In genomic region chr1:69367531-69367930, GRCm38 (mm10) we compare ENCODE assay signal across 19 mouse cellular contexts.
DNase-seq lines count a peak whose midpoint lies in the region; ATAC-seq lines count a peak whose summit lies in the region.
"Had no signal": no experiment of that assay in that cellular context is flagged by ENCODE, and none has a peak within 500 bp of the region (broad histone marks: within the 10 kb centered on the region; RNA-seq: fewer than 3 reads in every experiment).

No protein-coding gene starts in this region.

- H3K27me3 ChIP-seq in intestine, embryonic 16.5 days (replicated peaks; ENCODE audit: control insufficient read depth, insufficient read depth, low read length) = no peaks in the 10 kb centered on the region
- H3K27me3 ChIP-seq in liver, embryonic 11.5 days (replicated peaks; ENCODE audit: control insufficient read depth, insufficient read depth, low read length) = no peaks in the 10 kb centered on the region
- H3K27me3 ChIP-seq: neural tube, embryonic 13.5 days had no signal

- 67% methylated on average over 1 of the region's 1 CpGs for WGBS in intestine, embryonic 16.5 days
- 79% methylated on average over 1 of the region's 1 CpGs for WGBS in liver, embryonic 11.5 days

- ATAC-seq in intestine, embryonic 16.5 days = no peak
- no peak for ATAC-seq in liver, embryonic 11.5 days (replicated peaks; ENCODE audit: low FRiP score)
- ATAC-seq: forebrain, postnatal 0 days had no signal

- no peak overlapping the region for H3K4me2 ChIP-seq in intestine, embryonic 16.5 days (ENCODE audit: low read depth, low read length)
- H3K4me2 ChIP-seq in liver, embryonic 11.5 days = no peak overlapping the region
- H3K4me2 ChIP-seq: heart, embryonic 11.5 days; neural tube, embryonic 13.5 days had no signal

- peak; percentile 3 for DNase-seq in layer of hippocampus, adult 9-10 months (ENCODE audit: low spot score)
- no peak for DNase-seq in layer of hippocampus, adult 8-10 months (ENCODE audit: low spot score in 2 of 2)
- DNase-seq in urinary bladder, postnatal 25 days (ENCODE audit: low spot score) = peak; percentile 23
- DNase-seq in urinary bladder, postnatal 4 days (ENCODE audit: low spot score in 2 of 2) = no peak
- DNase-seq in adrenal gland, postnatal 25 days = peak; percentile 58
- DNase-seq in liver, embryonic 11.5 days (ENCODE audit: low spot score) = no peak
- no peak for DNase-seq in embryo, embryonic 10.5 days (ENCODE audit: low spot score)
- DNase-seq: cerebellum, adult 8-10 months; forebrain, postnatal 0 days; gastrocnemius, postnatal 14 days; heart, postnatal 4 days; kidney, adult 8-10 months; liver; lung, adult 2 months had no signal

- no peak overlapping the region for H3K27ac ChIP-seq in intestine, embryonic 16.5 days (ENCODE audit: low read length)
- no peak overlapping the region for H3K27ac ChIP-seq in liver, embryonic 11.5 days (ENCODE audit: low read depth, low read length)
- H3K27ac ChIP-seq: macrophage; neural tube, embryonic 13.5 days had no signal

- no peaks in the 10 kb centered on the region for H3K9me3 ChIP-seq in intestine, embryonic 16.5 days (ENCODE audit: control insufficient read depth, low read length)
- no peaks in the 10 kb centered on the region for H3K9me3 ChIP-seq in liver, embryonic 11.5 days (ENCODE audit: control insufficient read depth, low read length)
- H3K9me3 ChIP-seq: G1E; neural tube, embryonic 13.5 days had no signal

- no peak overlapping the region for H3K4me3 ChIP-seq in intestine, embryonic 16.5 days (ENCODE audit: low read length)
- H3K4me3 ChIP-seq in liver, embryonic 11.5 days (ENCODE audit: low read depth, low read length) = no peak overlapping the region
- H3K4me3 ChIP-seq: neural tube, embryonic 13.5 days had no signal

- no peak overlapping the region for H3K9ac ChIP-seq in intestine, embryonic 16.5 days (ENCODE audit: low read depth, low read length)
- no peak overlapping the region for H3K9ac ChIP-seq in liver, embryonic 11.5 days (ENCODE audit: low read depth, low read length)
- H3K9ac ChIP-seq: forebrain, postnatal 0 days; neural tube, embryonic 13.5 days had no signal

- no peaks in the 10 kb centered on the region for H3K4me1 ChIP-seq in intestine, embryonic 16.5 days (ENCODE audit: control insufficient read depth, insufficient read depth, low read length)
- no peaks in the 10 kb centered on the region for H3K4me1 ChIP-seq in liver, embryonic 11.5 days (replicated peaks; ENCODE audit: control insufficient read depth, insufficient read depth, low read length)
- H3K4me1 ChIP-seq: neural tube, embryonic 13.5 days had no signal

- no peaks in the 10 kb centered on the region for H3K36me3 ChIP-seq in intestine, embryonic 16.5 days (ENCODE audit: control insufficient read depth, insufficient read depth, low read length)
- H3K36me3 ChIP-seq in liver, embryonic 11.5 days (ENCODE audit: control insufficient read depth, insufficient read depth, low read length) = no peaks in the 10 kb centered on the region
- H3K36me3 ChIP-seq: G1E; neural tube, embryonic 13.5 days had no signal

Comparison
In these comparisons a context has a peak if more than half of its experiments do, and no peak if none do; other contexts are left out.
1. DNase-seq: peak in layer of hippocampus, adult 9-10 months (single experiment), urinary bladder, postnatal 25 days (single experiment) and adrenal gland, postnatal 25 days (single experiment); none in layer of hippocampus, adult 8-10 months (0 of 2), urinary bladder, postnatal 4 days (0 of 2), liver, embryonic 11.5 days (single experiment) and embryo, embryonic 10.5 days (single experiment).